Mouse (Mus musculus): ENCODE measurements around the gene Gm28048. TPM values are rescaled to one million over a fixed set of nuclear protein-coding genes. Genes with fewer than 3 reads are reported as not detected.

Gene Gm28048
- polyA plus RNA-seq, 1 experiment from 2014 or later, result 4.4 TPM

GRCm38 (mm10) chr11:22985510-22985909 lies 3.6 kb upstream of the Gm28048 start:
- H3K9ac ChIP-seq (replicated peaks), result no peak overlapping the region
- no peaks in the 10 kb centered on the region for H3K36me3 ChIP-seq
- H3K27ac ChIP-seq, result no peak overlapping the region
- no peak overlapping the region for H3K4me3 ChIP-seq (replicated peaks)
- H3K9me3 ChIP-seq, result no peaks in the 10 kb centered on the region
- peaks cover 15% of the 10 kb centered on the region for H3K4me1 ChIP-seq (replicated peaks)
- no peak for ATAC-seq
- H3K4me2 ChIP-seq (replicated peaks), result no peak overlapping the region
- 87% methylated on average over 3 of the region's 3 CpGs for WGBS
- 0 out of 2 replicates have a peak, but pooled peaks cover 2% of the 10 kb centered on the region for H3K27me3 ChIP-seq

- Histone ChIP-seq H3K9ac (replicated peaks) (no peak overlapping the region), H3K4me1 (replicated peaks) (peaks cover 32% of the 10 kb centered on the region), H3K27me3 (0 out of 2 replicates have a peak, but pooled peaks cover 2% of the 10 kb centered on the region), H3K36me3 (peaks cover 6% of the 10 kb centered on the region), H3K9me3 (no peaks in the 10 kb centered on the region), H3K4me3 (replicated peaks) (no peak overlapping the region), H3K4me2 (replicated peaks) (no peak overlapping the region; the same call in 1 of the 2 replicates), H3K27ac (no peak overlapping the region)
- no peak for ATAC-seq
- WGBS, result 67% methylated on average over 6 of the region's 6 CpGs
Measured at GRCm38 (mm10) chr11:22982846-22983245, 956 bp upstream of the Gm28048 start.

GRCm38 (mm10) chr11:22981543-22981950 lies 343 bp downstream of the Gm28048 start:
- no peaks in the 10 kb centered on the region for H3K9me3 ChIP-seq
- peak overlapping the region; percentile 78 for H3K4me2 ChIP-seq (replicated peaks)
- H3K27me3 ChIP-seq, result 0 out of 2 replicates have a peak, but pooled peaks cover 2% of the 10 kb centered on the region
- H3K4me1 ChIP-seq (replicated peaks), result peaks cover 45% of the 10 kb centered on the region
- H3K36me3 ChIP-seq, result peaks cover 17% of the 10 kb centered on the region
- peak overlapping the region; percentile 78 for H3K9ac ChIP-seq (replicated peaks)
- ATAC-seq, result peak; percentile 37
- peak overlapping the region; percentile 94 for H3K27ac ChIP-seq
- peak overlapping the region; percentile 61 for H3K4me3 ChIP-seq (replicated peaks)
- 6% methylated on average over 12 of the region's 12 CpGs for WGBS

- WGBS, result 50% methylated on average over 4 of the region's 4 CpGs
- Histone ChIP-seq H3K9me3 (no peaks in the 10 kb centered on the region), H3K36me3 (peaks cover 20% of the 10 kb centered on the region), H3K27me3 (0 out of 2 replicates have a peak, but pooled peaks cover 2% of the 10 kb centered on the region), H3K9ac (replicated peaks) (peak overlapping the region; percentile 78), H3K4me3 (replicated peaks) (peak overlapping the region; percentile 61), H3K4me1 (replicated peaks) (peaks cover 50% of the 10 kb centered on the region), H3K27ac (no peak overlapping the region), H3K4me2 (replicated peaks) (peak overlapping the region; percentile 78)
- ATAC-seq, result no peak
Measured at GRCm38 (mm10) chr11:22981041-22981440, 849 bp downstream of the Gm28048 start.

- H3K27ac ChIP-seq, result no peak overlapping the region
- no peak overlapping the region for H3K9ac ChIP-seq (replicated peaks)
- no peak overlapping the region for H3K4me3 ChIP-seq (replicated peaks)
- no peaks in the 10 kb centered on the region for H3K27me3 ChIP-seq
- H3K4me2 ChIP-seq (replicated peaks), result no peak overlapping the region
- ATAC-seq, result no peak
- no peaks in the 10 kb centered on the region for H3K9me3 ChIP-seq
- peaks cover 20% of the 10 kb centered on the region for H3K36me3 ChIP-seq
- peaks cover 65% of the 10 kb centered on the region for H3K4me1 ChIP-seq (replicated peaks)
- 79% methylated on average over 1 of the region's 1 CpGs for WGBS
Measured at GRCm38 (mm10) chr11:22979221-22979620, 2.7 kb downstream of the Gm28048 start.

- no peak for ATAC-seq
- Histone ChIP-seq H3K4me3 (replicated peaks) (no peak overlapping the region), H3K27ac (no peak overlapping the region), H3K9me3 (0 out of 2 replicates have a peak, but pooled peaks cover 2% of the 10 kb centered on the region), H3K4me1 (replicated peaks) (peaks cover 70% of the 10 kb centered on the region), H3K27me3 (no peaks in the 10 kb centered on the region), H3K9ac (replicated peaks) (no peak overlapping the region), H3K4me2 (replicated peaks) (no peak overlapping the region), H3K36me3 (peaks cover 23% of the 10 kb centered on the region)
- 38% methylated on average over 1 of the region's 1 CpGs for WGBS
Measured at GRCm38 (mm10) chr11:22978711-22979110, 3.2 kb downstream of the Gm28048 start.

GRCm38 (mm10) chr11:22978215-22978614 lies 3.7 kb downstream of the Gm28048 start:
- Histone ChIP-seq H3K4me2 (replicated peaks) (no peak overlapping the region), H3K27ac (no peak overlapping the region), H3K36me3 (peaks cover 24% of the 10 kb centered on the region), H3K4me1 (replicated peaks) (peaks cover 70% of the 10 kb centered on the region), H3K9ac (replicated peaks) (no peak overlapping the region), H3K9me3 (peaks cover 6% of the 10 kb centered on the region; the same call in 1 of the 2 replicates), H3K27me3 (no peaks in the 10 kb centered on the region), H3K4me3 (replicated peaks) (no peak overlapping the region)
- ATAC-seq, result no peak
- WGBS, result 95% methylated on average over 3 of the region's 3 CpGs

GRCm38 (mm10) chr11:22973599-22973998 lies 8.3 kb downstream of the Gm28048 start:
- no peak for ATAC-seq
- Histone ChIP-seq H3K9ac (replicated peaks) (peak overlapping the region; percentile 65), H3K4me3 (replicated peaks) (peak overlapping the region; percentile 59), H3K36me3 (peaks cover 41% of the 10 kb centered on the region), H3K27ac (peak overlapping the region; percentile 59), H3K9me3 (peaks cover 25% of the 10 kb centered on the region), H3K27me3 (no peaks in the 10 kb centered on the region), H3K4me1 (replicated peaks) (peaks cover 43% of the 10 kb centered on the region), H3K4me2 (replicated peaks) (peak overlapping the region; percentile 70)
- 42% methylated on average over 14 of the region's 14 CpGs for WGBS

GRCm38 (mm10) chr11:22972746-22973526 lies 9.0 kb downstream of the Gm28048 start:
- H3K4me3 ChIP-seq (replicated peaks), result peak overlapping the region; percentile 59
- 50% methylated on average over 43 of the region's 46 CpGs for WGBS

GRCm38 (mm10) chr11:22971835-22972709 lies 9.8 kb downstream of the Gm28048 start, which contains the start of gene Zrsr1:
TSS of gene Zrsr1 (plus strand) at chr11:22972005.
- peaks cover 36% of the 10 kb centered on the region for H3K36me3 ChIP-seq
- peak; percentile 88 for ATAC-seq
- 44% methylated on average over 56 of the region's 56 CpGs for WGBS
- H3K9me3 ChIP-seq, result peaks cover 33% of the 10 kb centered on the region
- peak within 1 kb of the TSS; percentile 59 for H3K4me3 ChIP-seq (replicated peaks)
- H3K4me2 ChIP-seq (replicated peaks), result peak within 1 kb of the TSS; percentile 70
- peak within 1 kb of the TSS; percentile 72 for H3K9ac ChIP-seq (replicated peaks)
- no peaks in the 10 kb centered on the region for H3K27me3 ChIP-seq
- H3K4me1 ChIP-seq (replicated peaks), result peaks cover 30% of the 10 kb centered on the region
- H3K27ac ChIP-seq, result peak within 1 kb of the TSS; percentile 70

More at GRCm38 (mm10) chr11:22972746-22973526, 9.0 kb downstream of the Gm28048 start:
- peak; percentile 76 for ATAC-seq
- Histone ChIP-seq H3K4me1 (replicated peaks) (peaks cover 39% of the 10 kb centered on the region), H3K36me3 (peaks cover 36% of the 10 kb centered on the region), H3K27ac (peak overlapping the region; percentile 70), H3K9ac (replicated peaks) (peak overlapping the region; percentile 72), H3K27me3 (no peaks in the 10 kb centered on the region), H3K4me2 (replicated peaks) (peak overlapping the region; percentile 70), H3K9me3 (peaks cover 25% of the 10 kb centered on the region)

- no peak overlapping the region for H3K4me2 ChIP-seq (replicated peaks)
- H3K36me3 ChIP-seq, result peaks cover 39% of the 10 kb centered on the region
- no peaks in the 10 kb centered on the region for H3K27me3 ChIP-seq
- WGBS, result 100% methylated on average over 1 of the region's 1 CpGs
- no peak overlapping the region for H3K4me3 ChIP-seq (replicated peaks)
- peaks cover 38% of the 10 kb centered on the region for H3K9me3 ChIP-seq
- H3K27ac ChIP-seq, result no peak overlapping the region
- no peak overlapping the region for H3K9ac ChIP-seq (replicated peaks)
- no peak for ATAC-seq
- H3K4me1 ChIP-seq (replicated peaks), result peaks cover 15% of the 10 kb centered on the region
Measured at GRCm38 (mm10) chr11:22970546-22970945, 11.3 kb downstream of the Gm28048 start.
